Mouse (Mus musculus) neural tube, embryonic 14.5 days (tissue): ENCODE data around the gene BC005624. TPM values are rescaled to one million over a fixed set of nuclear protein-coding genes. Genes with fewer than 3 reads are reported as not detected.

Experiments used
- ATAC-seq: fragments of 200-750 bp; cut with Nextera tagmentation; 2 replicates; pipeline ENCODE4 v1.8.0; 2017; ENCODE audit warnings: low read depth, mild to moderate bottlenecking, moderate TSS enrichment, moderate library complexity
- H3K27ac ChIP-seq: fragments of 300-500 bp; sonication (generic); 2 replicates; pipeline ENCODE4 v1.5.1; 2014; ENCODE audit warnings: low read depth, mild to moderate bottlenecking, control low read depth, low read length, moderate library complexity, mixed read lengths
- H3K27me3 ChIP-seq: fragments of 300-500 bp; sonication (generic); 2 replicates; pipeline ENCODE4 v1.6.1; 2014; ENCODE audit warnings: low read length; ENCODE audit not compliant: control insufficient read depth, insufficient read depth
- H3K36me3 ChIP-seq: fragments of 300-500 bp; sonication (generic); 2 replicates; pipeline ENCODE4 v1.6.1; 2014; ENCODE audit warnings: low read length, mixed read lengths; ENCODE audit not compliant: control insufficient read depth, insufficient read depth
- H3K4me1 ChIP-seq: fragments of 300-500 bp; sonication (generic); 2 replicates; pipeline ENCODE4 v1.6.1; 2014; ENCODE audit warnings: low read length; ENCODE audit not compliant: control insufficient read depth, insufficient read depth
- H3K4me2 ChIP-seq: fragments of 300-500 bp; sonication (generic); 2 replicates; pipeline ENCODE4 v1.6.1; 2014; ENCODE audit warnings: mild to moderate bottlenecking, low read depth, low read length, control low read depth
- H3K4me3 ChIP-seq: fragments of 300-500 bp; sonication (generic); 2 replicates; pipeline ENCODE4 v1.5.1; 2014; ENCODE audit warnings: low read depth, low read length, control low read depth, mixed read lengths
- H3K9ac ChIP-seq: fragments of 300-500 bp; sonication (generic); replicated peaks from 2 replicates; pipeline ENCODE4 v1.6.1; 2014; ENCODE audit warnings: low read depth, mild to moderate bottlenecking, control low read depth, low read length, mixed read lengths
- H3K9me3 ChIP-seq: fragments of 300-500 bp; sonication (generic); 2 replicates; pipeline ENCODE4 v1.6.1; 2016; ENCODE audit warnings: low read length; ENCODE audit not compliant: control insufficient read depth
- WGBS: fragments of 180-500 bp; shearing (Covaris S2); extraction: QIAGEN DNeasy Blood & Tissue Kit; methylation state at CpG from one replicate; pipeline ENCODE4 v1.1.7; 2014; 5-methylcytosine and 5-hydroxymethylcytosine counted together
- polyA plus RNA-seq: library from polyadenylated mRNA; unstranded; fragments of >200 nt; fragmentation: Nextera tagmentation; extraction: Ambion mirVana; gene quantifications from 2 replicates; pipeline ENCODE4 v1.2.1, GENCODE M21; 2014

The BC005624 gene
- polyA plus RNA-seq, 1 experiment from 2014 or later: 75.7 TPM

DNA sequence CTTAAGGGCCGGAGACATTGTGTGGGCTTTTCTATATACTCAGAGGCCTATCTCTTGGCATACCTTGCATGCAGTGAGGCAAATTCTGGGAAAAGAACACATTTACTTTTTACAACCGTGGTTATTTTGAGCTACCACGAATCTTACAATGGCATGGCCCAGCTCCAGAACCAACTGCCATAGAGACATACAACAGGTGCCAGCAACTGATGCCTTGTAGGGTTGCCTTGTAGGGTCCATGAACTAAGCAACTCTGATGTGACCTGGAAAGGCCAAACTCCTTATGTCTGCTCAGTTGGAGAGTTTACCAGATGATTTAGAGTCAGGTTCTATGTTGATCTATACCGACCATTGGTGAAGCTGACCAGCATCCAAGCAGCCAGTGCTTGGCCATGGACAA, 12.9 kb upstream of the BC005624 start:
- Histone ChIP-seq H3K27me3 (no peaks in the 10 kb centered on the region), H3K36me3 (no peaks in the 10 kb centered on the region), H3K9me3 (no peaks in the 10 kb centered on the region), H3K4me1 (0 out of 2 replicates have a peak, but pooled peaks cover 4% of the 10 kb centered on the region), H3K9ac (no peak overlapping the region), H3K4me3 (no peak overlapping the region), H3K4me2 (no peak overlapping the region), H3K27ac (no peak overlapping the region)
- WGBS: 94% methylated on average over 4 of the region's 4 CpGs
- ATAC-seq: no peak

- H3K9ac ChIP-seq: no peak overlapping the region
- no peak for ATAC-seq
- no peak overlapping the region for H3K4me3 ChIP-seq
- 91% methylated on average over 9 of the region's 9 CpGs for WGBS
- H3K4me1 ChIP-seq: 0 out of 2 replicates have a peak, but pooled peaks cover 2% of the 10 kb centered on the region
- H3K27ac ChIP-seq: no peak overlapping the region
- H3K36me3 ChIP-seq: no peaks in the 10 kb centered on the region
- H3K4me2 ChIP-seq: no peak overlapping the region
- H3K27me3 ChIP-seq: no peaks in the 10 kb centered on the region
- H3K9me3 ChIP-seq: no peaks in the 10 kb centered on the region
Measured at GRCm38 (mm10) chr2:30990221-30990620, 8.2 kb upstream of the BC005624 start.

DNA sequence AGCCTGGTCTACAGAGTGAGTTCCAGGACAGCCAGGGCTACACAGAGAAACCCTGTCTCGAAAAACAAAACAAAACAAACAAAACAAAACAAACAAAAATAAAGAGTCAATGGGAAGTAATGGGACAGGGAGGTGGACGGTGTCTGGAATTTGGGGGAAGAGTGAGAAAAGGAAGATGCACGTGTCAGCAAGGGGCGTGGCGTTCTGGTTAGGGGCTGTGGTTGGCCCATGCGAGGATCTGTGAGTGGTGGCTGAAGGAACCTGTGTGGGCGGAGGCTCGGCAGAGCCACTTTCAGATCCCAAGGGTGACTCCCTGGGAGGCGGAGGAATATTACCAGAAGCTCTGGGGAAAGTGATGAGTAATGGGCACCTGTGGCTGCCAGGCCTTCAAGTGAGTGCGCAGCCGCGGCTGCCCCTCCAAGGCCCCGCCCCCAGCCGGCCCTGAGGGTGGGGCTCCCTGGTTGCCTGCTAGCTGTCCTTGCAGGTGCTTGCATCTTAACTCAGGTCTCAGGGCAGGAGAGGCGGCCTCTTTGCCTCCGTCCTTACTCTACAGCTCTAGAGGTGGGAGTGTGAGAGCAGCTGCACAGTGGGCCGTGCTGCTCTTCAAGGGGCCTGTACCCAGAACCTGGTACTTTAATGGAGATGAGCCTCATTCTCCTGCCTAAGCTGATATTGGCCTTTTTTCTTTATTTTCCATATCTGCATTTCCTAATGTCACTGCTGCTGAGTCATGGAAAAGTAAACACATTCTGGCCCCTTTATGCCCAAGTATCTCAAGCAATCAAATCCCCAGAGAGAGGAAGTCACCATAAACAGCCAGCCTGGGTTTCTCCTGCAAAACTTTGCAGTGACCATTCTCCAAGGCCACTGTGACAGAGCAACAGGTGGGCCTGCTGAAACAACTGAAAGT, 3.4 kb upstream of the BC005624 start:
- WGBS: 28% methylated on average over 17 of the region's 17 CpGs

DNA sequence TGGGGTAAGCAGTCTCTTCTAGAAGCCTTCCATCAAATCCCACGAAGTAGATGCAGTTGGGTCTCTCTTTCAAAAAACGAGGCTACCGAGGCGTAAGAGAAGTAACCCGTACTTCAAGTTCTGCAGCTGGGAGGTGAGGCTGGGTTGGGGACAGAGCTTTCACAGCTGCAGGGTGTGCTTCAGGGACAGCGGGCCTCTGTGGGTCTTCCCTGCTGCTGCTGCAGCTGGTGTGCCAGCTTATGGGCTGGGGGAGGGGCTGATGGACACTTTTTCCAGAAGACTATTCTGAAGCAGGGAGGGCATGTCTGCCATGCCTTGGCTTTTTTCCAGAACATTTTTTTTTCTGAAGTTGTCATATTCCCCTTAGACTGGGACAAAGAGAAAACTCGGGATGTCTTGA, 1.0 kb upstream of the BC005624 start:
- no peak for ATAC-seq
- H3K9me3 ChIP-seq: no peaks in the 10 kb centered on the region
- H3K9ac ChIP-seq: peak overlapping the region; percentile 72
- H3K4me2 ChIP-seq: peak overlapping the region; percentile 69
- H3K4me1 ChIP-seq: peaks cover 14% of the 10 kb centered on the region
- H3K27me3 ChIP-seq: no peaks in the 10 kb centered on the region
- peaks cover 10% of the 10 kb centered on the region for H3K36me3 ChIP-seq
- H3K27ac ChIP-seq: peak overlapping the region; percentile 77; the same call in 1 of the 2 replicates
- H3K4me3 ChIP-seq: peak overlapping the region; percentile 70
- 46% methylated on average over 7 of the region's 7 CpGs for WGBS

More for the DNA sequence above, 3.4 kb upstream of the BC005624 start:
- no peaks in the 10 kb centered on the region for H3K36me3 ChIP-seq
- H3K27ac ChIP-seq: no peak overlapping the region
- no peaks in the 10 kb centered on the region for H3K9me3 ChIP-seq
- no peak overlapping the region for H3K4me2 ChIP-seq
- no peak overlapping the region for H3K9ac ChIP-seq
- peaks cover 14% of the 10 kb centered on the region for H3K4me1 ChIP-seq
- no peaks in the 10 kb centered on the region for H3K27me3 ChIP-seq
- no peak for ATAC-seq
- H3K4me3 ChIP-seq: no peak overlapping the region

GRCm38 (mm10) chr2:30967352-30968327, 14.4 kb downstream of the BC005624 start, which contains the start of gene Tor1a:
Gene Tor1a, minus strand, starts transcription at chr2:30967933.
- peak within 1 kb of the TSS; percentile 88 for H3K9ac ChIP-seq
- peak; percentile 94 for ATAC-seq
- H3K4me1 ChIP-seq: peaks cover 17% of the 10 kb centered on the region
- peak within 1 kb of the TSS; percentile 67 for H3K4me2 ChIP-seq
- H3K27ac ChIP-seq: peak within 1 kb of the TSS; percentile 58
- no peaks in the 10 kb centered on the region for H3K9me3 ChIP-seq
- WGBS: 2% methylated on average over 58 of the region's 59 CpGs
- peak within 1 kb of the TSS; percentile 80 for H3K4me3 ChIP-seq
- peaks cover 16% of the 10 kb centered on the region for H3K36me3 ChIP-seq
- no peaks in the 10 kb centered on the region for H3K27me3 ChIP-seq

DNA sequence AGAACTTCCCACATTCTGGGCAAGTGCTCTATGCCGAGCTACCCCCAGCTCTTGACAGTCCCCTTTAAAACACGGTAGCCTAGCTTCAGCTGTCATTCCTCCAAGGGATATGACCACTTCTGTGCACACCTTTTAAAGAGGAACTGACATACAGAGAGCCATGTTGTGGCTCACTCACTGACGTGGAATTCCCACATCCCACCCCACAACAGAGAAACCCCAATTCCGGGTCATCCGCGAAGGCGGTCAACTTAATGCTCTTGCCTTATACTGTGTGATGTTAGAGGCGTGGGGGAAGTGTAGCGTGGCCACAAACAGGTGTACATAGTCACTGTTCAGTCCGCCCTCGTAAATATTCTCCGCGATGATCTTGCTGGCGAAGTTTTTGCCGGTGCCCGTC, 15.2 kb downstream of the BC005624 start:
- peak overlapping the region; percentile 88 for H3K9ac ChIP-seq
- peaks cover 17% of the 10 kb centered on the region for H3K4me1 ChIP-seq
- H3K27me3 ChIP-seq: no peaks in the 10 kb centered on the region
- peak overlapping the region; percentile 67 for H3K4me2 ChIP-seq
- no peak for ATAC-seq
- peak overlapping the region; percentile 80 for H3K4me3 ChIP-seq
- peaks cover 24% of the 10 kb centered on the region for H3K36me3 ChIP-seq
- H3K9me3 ChIP-seq: no peaks in the 10 kb centered on the region
- WGBS: 23% methylated on average over 16 of the region's 16 CpGs
- no peak overlapping the region for H3K27ac ChIP-seq

DNA sequence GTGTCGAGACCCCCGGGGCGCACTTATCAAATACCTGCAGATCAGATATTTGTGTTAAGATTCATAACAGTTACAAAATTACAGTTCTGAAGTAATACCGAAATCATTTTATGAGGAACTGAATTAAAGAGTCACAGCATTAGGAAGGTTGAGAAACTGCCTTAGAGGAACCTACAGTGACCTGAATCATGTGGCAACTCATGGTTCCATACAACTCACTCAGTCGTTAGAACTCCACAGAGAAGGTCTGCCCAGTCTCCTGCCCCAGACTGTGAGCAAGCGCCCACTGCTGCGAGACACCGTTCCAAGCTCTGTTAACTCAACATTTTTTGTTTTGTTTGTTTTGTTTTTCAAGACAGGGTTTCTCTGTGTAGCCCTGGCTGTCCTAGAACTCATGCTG, 16.4 kb downstream of the BC005624 start:
- Histone ChIP-seq H3K36me3 (peaks cover 34% of the 10 kb centered on the region), H3K4me1 (peaks cover 17% of the 10 kb centered on the region), H3K9me3 (no peaks in the 10 kb centered on the region), H3K4me3 (no peak overlapping the region), H3K9ac (no peak overlapping the region), H3K27ac (no peak overlapping the region), H3K27me3 (no peaks in the 10 kb centered on the region), H3K4me2 (no peak overlapping the region)
- no peak for ATAC-seq
- WGBS: 96% methylated on average over 8 of the region's 8 CpGs

DNA sequence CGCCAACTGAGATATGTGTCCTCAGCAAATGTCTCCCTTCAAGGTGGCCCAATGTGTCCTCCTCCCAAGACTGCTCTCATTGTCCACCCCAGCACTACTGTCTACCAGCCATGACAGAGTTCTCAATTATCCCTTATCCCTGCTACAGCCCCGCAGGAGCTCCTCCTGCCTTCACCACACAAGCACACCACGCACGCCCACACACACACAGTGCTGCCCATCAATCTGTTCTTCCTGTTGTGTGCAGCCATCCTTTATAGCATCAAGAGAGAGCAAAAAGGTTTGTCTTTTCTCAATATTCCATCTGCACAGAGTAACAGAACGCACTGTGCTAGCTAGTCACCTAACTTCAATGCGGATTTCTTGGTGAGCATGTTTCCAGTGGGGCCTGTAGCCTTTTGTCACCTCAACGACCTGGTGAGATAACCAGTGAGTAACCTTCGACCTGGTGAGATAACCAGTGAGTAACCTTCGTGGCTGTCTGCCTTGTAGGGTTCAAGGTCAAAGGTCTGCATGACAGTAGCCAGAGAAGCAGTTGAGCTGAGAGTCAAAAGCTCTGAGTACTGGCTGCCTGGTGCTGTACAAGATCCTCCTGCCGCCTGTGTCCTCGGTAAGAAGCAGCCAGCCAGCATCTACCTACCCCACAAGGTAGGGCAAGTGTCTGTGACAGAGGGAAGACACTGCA, 19.3 kb downstream of the BC005624 start:
- Histone ChIP-seq H3K4me2 (no peak overlapping the region), H3K27ac (no peak overlapping the region), H3K9ac (no peak overlapping the region), H3K36me3 (peaks cover 58% of the 10 kb centered on the region), H3K27me3 (no peaks in the 10 kb centered on the region), H3K4me3 (no peak overlapping the region), H3K9me3 (no peaks in the 10 kb centered on the region), H3K4me1 (peaks cover 17% of the 10 kb centered on the region)
- 89% methylated on average over 11 of the region's 11 CpGs for WGBS
- no peak for ATAC-seq
